Mouse (Mus musculus) limb, embryonic 10.5 days (tissue): ENCODE results near the gene Gm19668. TPM values are rescaled to one million over a fixed set of nuclear protein-coding genes. Genes with fewer than 3 reads are reported as not detected.
"Not testable (repeated sequence)": the region's sequence is repeated elsewhere in the genome, so short reads cannot be mapped to it uniquely, and the experiment has no call there.

Experiments
- DNase-seq: peaks from one replicate; pipeline ENCODE4 v3.0.0-alpha.2; 2017; ENCODE audit warnings: low spot score
- H3K27ac ChIP-seq: fragments of 300-500 bp; sonication (generic); 2 replicates; pipeline ENCODE4 v1.5.1; 2016; ENCODE audit warnings: mild to moderate bottlenecking
- H3K27me3 ChIP-seq: fragments of 300-500 bp; sonication (generic); 2 replicates; pipeline ENCODE4 v1.6.1; 2016; ENCODE audit warnings: low read depth, mild to moderate bottlenecking; ENCODE audit not compliant: poor library complexity, severe bottlenecking
- H3K36me3 ChIP-seq: fragments of 300-500 bp; sonication (generic); 2 replicates; pipeline ENCODE4 v1.6.1; 2016; ENCODE audit warnings: mild to moderate bottlenecking, moderate library complexity
- H3K4me1 ChIP-seq: fragments of 300-500 bp; sonication (generic); 2 replicates; pipeline ENCODE4 v1.6.1; 2016
- H3K4me3 ChIP-seq: fragments of 300-500 bp; sonication (generic); 2 replicates; pipeline ENCODE4 v1.5.1; 2016; ENCODE audit warnings: mild to moderate bottlenecking, moderate library complexity
- H3K9me3 ChIP-seq: fragments of 300-500 bp; sonication (generic); replicated peaks from 2 replicates; pipeline ENCODE4 v1.6.1; 2016; ENCODE audit warnings: mild to moderate bottlenecking
- WGBS: fragments of 180-500 bp; shearing (Covaris S2); methylation state at CpG from one replicate; pipeline ENCODE4 v1.1.7; 2016; 5-methylcytosine and 5-hydroxymethylcytosine counted together
- polyA plus RNA-seq: library from polyadenylated mRNA; unstranded; fragments of >200 nt; fragmentation: Nextera tagmentation; extraction: Ambion mirVana; gene quantifications from 2 replicates; pipeline ENCODE4 v1.2.1, GENCODE M21; 2016

The Gm19668 gene
- polyA plus RNA-seq, 1 experiment from 2014 or later = not detected

- H3K36me3 ChIP-seq, H3K4me3 ChIP-seq, H3K9me3 ChIP-seq, H3K27ac ChIP-seq, H3K27me3 ChIP-seq, DNase-seq: not testable (repeated sequence)
- 32% methylated on average over 3 of the region's 3 CpGs for WGBS
- peaks cover 26% of the 10 kb centered on the region for H3K4me1 ChIP-seq
Measured at GRCm38 (mm10) chr10:77798164-77798920, 591 bp downstream of the Gm19668 start.

GRCm38 (mm10) chr10:77797677-77798076, 1.3 kb downstream of the Gm19668 start:
- 13% methylated on average over 3 of the region's 3 CpGs for WGBS
- no peak overlapping the region for H3K27ac ChIP-seq
- H3K9me3 ChIP-seq = no peaks in the 10 kb centered on the region

GRCm38 (mm10) chr10:77794976-77795375, 4.0 kb downstream of the Gm19668 start, which contains the start of gene Gm9639:
TSS of gene Gm9639 (minus strand) at chr10:77795076.
- Histone ChIP-seq H3K9me3 (no peaks in the 10 kb centered on the region), H3K4me1 (peaks cover 26% of the 10 kb centered on the region), H3K4me3 (no peak within 1 kb of the TSS), H3K27ac (no peak within 1 kb of the TSS), H3K27me3 (no peaks in the 10 kb centered on the region), H3K36me3 (no peaks in the 10 kb centered on the region)
- no peak for DNase-seq
- 58% methylated on average over 2 of the region's 2 CpGs for WGBS

More at GRCm38 (mm10) chr10:77797677-77798076, 1.3 kb downstream of the Gm19668 start:
- no peaks in the 10 kb centered on the region for H3K27me3 ChIP-seq
- no peak for DNase-seq
- H3K36me3 ChIP-seq = no peaks in the 10 kb centered on the region
- H3K4me1 ChIP-seq = peaks cover 26% of the 10 kb centered on the region
- H3K4me3 ChIP-seq = no peak overlapping the region

- no peak for DNase-seq
- WGBS = 77% methylated on average over 2 of the region's 2 CpGs
- Histone ChIP-seq H3K36me3 (no peaks in the 10 kb centered on the region), H3K4me1 (no peaks in the 10 kb centered on the region), H3K9me3 (no peaks in the 10 kb centered on the region), H3K4me3 (no peak overlapping the region), H3K27me3 (no peaks in the 10 kb centered on the region), H3K27ac (no peak overlapping the region)
Measured at GRCm38 (mm10) chr10:77788621-77789020, 10.3 kb downstream of the Gm19668 start.

- 83% methylated on average over 1 of the region's 1 CpGs for WGBS
- not testable (repeated sequence) for DNase-seq, H3K4me1 ChIP-seq
Measured at GRCm38 (mm10) chr10:77787876-77788275, 11.1 kb downstream of the Gm19668 start, which contains the start of gene Gm7137. TSS of gene Gm7137 (minus strand) at chr10:77788200.

GRCm38 (mm10) chr10:77783396-77783795, 15.5 kb downstream of the Gm19668 start:
- H3K36me3 ChIP-seq, H3K4me3 ChIP-seq, H3K27me3 ChIP-seq, H3K27ac ChIP-seq, H3K4me1 ChIP-seq, H3K9me3 ChIP-seq, DNase-seq: not testable (repeated sequence)
- whole genome bisulfite sequencing = 97% methylated on average over 3 of the region's 3 CpGs

More at GRCm38 (mm10) chr10:77787876-77788275, 11.1 kb downstream of the Gm19668 start, which contains the start of gene Gm7137:
- not testable (repeated sequence) for H3K36me3 ChIP-seq, H3K27ac ChIP-seq, H3K4me3 ChIP-seq, H3K9me3 ChIP-seq, H3K27me3 ChIP-seq

GRCm38 (mm10) chr10:77782442-77782841, 16.5 kb downstream of the Gm19668 start, which contains the start of gene Gm3250:
TSS of gene Gm3250 (minus strand) at chr10:77782542.
- H3K4me3 ChIP-seq, H3K4me1 ChIP-seq, H3K9me3 ChIP-seq, H3K27ac ChIP-seq, H3K36me3 ChIP-seq, H3K27me3 ChIP-seq, DNase-seq: not testable (repeated sequence)
- WGBS = no CpG with 5 or more reads among the region's 1 CpGs

GRCm38 (mm10) chr10:77776844-77777243, 22.1 kb downstream of the Gm19668 start, which contains the start of gene Gm7138:
TSS of gene Gm7138 (minus strand) at chr10:77776944.
- not testable (repeated sequence) for H3K36me3 ChIP-seq, H3K9me3 ChIP-seq, H3K4me1 ChIP-seq, H3K27ac ChIP-seq, H3K27me3 ChIP-seq, DNase-seq, H3K4me3 ChIP-seq
- 48% methylated on average over 1 of the region's 1 CpGs for WGBS

GRCm38 (mm10) chr10:77772142-77772541, 26.8 kb downstream of the Gm19668 start:
- not testable (repeated sequence) for H3K9me3 ChIP-seq

GRCm38 (mm10) chr10:77771225-77771624, 27.7 kb downstream of the Gm19668 start, which contains the start of gene Gm3238:
TSS of gene Gm3238 (minus strand) at chr10:77771325.
- H3K27me3 ChIP-seq, H3K9me3 ChIP-seq, DNase-seq, H3K36me3 ChIP-seq, H3K4me1 ChIP-seq, H3K4me3 ChIP-seq, H3K27ac ChIP-seq: not testable (repeated sequence)
- WGBS = 67% methylated on average over 1 of the region's 1 CpGs

More at GRCm38 (mm10) chr10:77772142-77772541, 26.8 kb downstream of the Gm19668 start:
- H3K4me3 ChIP-seq, H3K4me1 ChIP-seq, DNase-seq, H3K36me3 ChIP-seq, H3K27me3 ChIP-seq, H3K27ac ChIP-seq: not testable (repeated sequence)
- 94% methylated on average over 3 of the region's 3 CpGs for WGBS

- Histone ChIP-seq H3K27ac (no peak overlapping the region), H3K9me3 (no peaks in the 10 kb centered on the region), H3K4me1 (0 out of 2 replicates have a peak, but pooled peaks cover 2% of the 10 kb centered on the region), H3K4me3 (no peak overlapping the region), H3K27me3 (no peaks in the 10 kb centered on the region), H3K36me3 (no peaks in the 10 kb centered on the region)
- no peak for DNase-seq
- 79% methylated on average over 1 of the region's 1 CpGs for WGBS
Measured at GRCm38 (mm10) chr10:77769727-77770126, 29.2 kb downstream of the Gm19668 start.

GRCm38 (mm10) chr10:77759582-77759981, 39.4 kb downstream of the Gm19668 start, which contains the start of gene Gm3233:
TSS of gene Gm3233 (minus strand) at chr10:77759682.
- not testable (repeated sequence) for H3K27me3 ChIP-seq, H3K27ac ChIP-seq, DNase-seq, H3K4me3 ChIP-seq, H3K36me3 ChIP-seq, H3K4me1 ChIP-seq, H3K9me3 ChIP-seq
- 100% methylated on average over 1 of the region's 1 CpGs for WGBS

GRCm38 (mm10) chr10:77753448-77753847, 45.5 kb downstream of the Gm19668 start:
- no peaks in the 10 kb centered on the region for H3K27me3 ChIP-seq
- DNase-seq = no peak
- H3K4me3 ChIP-seq = no peak overlapping the region
- no peaks in the 10 kb centered on the region for H3K9me3 ChIP-seq
- peaks cover 26% of the 10 kb centered on the region for H3K4me1 ChIP-seq
- no peak overlapping the region for H3K27ac ChIP-seq
- H3K36me3 ChIP-seq = no peaks in the 10 kb centered on the region
